Mouse (Mus musculus) myocyte (in vitro differentiated cells): ENCODE results near the gene Nkx3-2. TPM values are rescaled to one million over a fixed set of nuclear protein-coding genes. Genes with fewer than 3 reads are reported as not detected.

ENCODE experiments used
- H3K27me3 ChIP-seq: one replicate; pipeline ENCODE4 v1.6.1; 2011; ENCODE audit not compliant: control insufficient read depth, insufficient read depth, insufficient read length
- H3K36me3 ChIP-seq: one replicate; pipeline ENCODE4 v1.6.1; 2011; ENCODE audit not compliant: control insufficient read depth, insufficient read depth
- H3K4me2 ChIP-seq: one replicate; pipeline ENCODE4 v1.6.1; 2011; ENCODE audit warnings: low read depth, control low read depth
- H3K4me3 ChIP-seq: one replicate; pipeline ENCODE4 v1.5.1; 2011; ENCODE audit warnings: mild to moderate bottlenecking, control low read depth, moderate library complexity
- H3K79me2 ChIP-seq: one replicate; pipeline ENCODE4 v1.6.1; 2011; ENCODE audit not compliant: control insufficient read depth, insufficient read depth
- H3ac ChIP-seq: one replicate; pipeline ENCODE4 v1.6.1; 2011; ENCODE audit not compliant: control insufficient read depth, insufficient read length
- CEBPB ChIP-seq: IDR thresholded peaks from 2 replicates; pipeline ENCODE4 v1.6.1; 2011; ENCODE audit warnings: mild to moderate bottlenecking, moderate library complexity; ENCODE audit not compliant: poor library complexity, insufficient read depth, severe bottlenecking
- E2F4 ChIP-seq: IDR thresholded peaks from one replicate; pipeline ENCODE4 v1.6.1; 2011; ENCODE audit warnings: mild to moderate bottlenecking, control low read depth, moderate library complexity; ENCODE audit not compliant: insufficient read depth
- MAX ChIP-seq: IDR thresholded peaks from one replicate; pipeline ENCODE4 v1.6.1; 2011; ENCODE audit warnings: low read depth, mild to moderate bottlenecking, control low read depth
- MYOD1 ChIP-seq, 3 experiments: IDR thresholded peaks; one replicate each; pipeline ENCODE4 v1.6.1; 2011; ENCODE audit warnings: control low read depth in 2 of 3, low read depth in 2 of 3, mild to moderate bottlenecking in 2 of 3, moderate library complexity in 1 of 3; ENCODE audit not compliant: insufficient read length in 2 of 3, control insufficient read depth in 1 of 3
- MYOG ChIP-seq, 3 experiments: IDR thresholded peaks; one replicate each; pipeline ENCODE4 v1.6.1; 2011; ENCODE audit warnings: control low read depth in 2 of 3, low read depth in 2 of 3, mild to moderate bottlenecking in 2 of 3; ENCODE audit not compliant: insufficient read length in 2 of 3, control insufficient read depth in 1 of 3, insufficient read depth in 1 of 3
- POLR2A ChIP-seq: IDR thresholded peaks from one replicate; pipeline ENCODE4 v1.6.1; 2011; ENCODE audit warnings: low read depth, mild to moderate bottlenecking, control low read depth, moderate library complexity; ENCODE audit not compliant: insufficient read length
- POLR2AphosphoS2 ChIP-seq: IDR thresholded peaks from one replicate; pipeline ENCODE4 v1.6.1; 2011; ENCODE audit warnings: low read depth, control low read depth; ENCODE audit not compliant: insufficient read length
- REST ChIP-seq: IDR thresholded peaks from one replicate; pipeline ENCODE4 v1.6.1; 2011; ENCODE audit warnings: mild to moderate bottlenecking, control low read depth, moderate library complexity; ENCODE audit not compliant: insufficient read depth, insufficient read length
- SRF ChIP-seq: IDR thresholded peaks from one replicate; pipeline ENCODE4 v1.6.1; 2011; ENCODE audit warnings: low read depth; ENCODE audit not compliant: control insufficient read depth, insufficient read length
- TCF12 ChIP-seq: IDR thresholded peaks from one replicate; pipeline ENCODE4 v1.6.1; 2011; ENCODE audit warnings: mild to moderate bottlenecking, control low read depth; ENCODE audit not compliant: poor library complexity, insufficient read depth, severe bottlenecking
- TCF3 ChIP-seq: IDR thresholded peaks from one replicate; pipeline ENCODE4 v1.6.1; 2011; ENCODE audit warnings: low read depth, control low read depth; ENCODE audit not compliant: insufficient read length
- USF1 ChIP-seq: IDR thresholded peaks from one replicate; pipeline ENCODE4 v1.6.1; 2011; ENCODE audit warnings: low read depth, mild to moderate bottlenecking, control low read depth, moderate library complexity
- polyA plus RNA-seq: library from polyadenylated mRNA; unstranded; fragments of >200 nt; fragmentation: generic; extraction: Trizol; gene quantifications from one replicate; pipeline ENCODE4 v1.2.1, GENCODE M21; 2012; ENCODE audit warnings: missing spikeins

The Nkx3-2 gene
- polyA plus RNA-seq, 1 experiment: 0.11 TPM

- Histone ChIP-seq H3K27me3 (peaks cover 38% of the 10 kb centered on the region), H3ac (no peak overlapping the region), H3K4me3 (no peak overlapping the region), H3K4me2 (no peak overlapping the region), H3K36me3 (no peaks in the 10 kb centered on the region), H3K79me2 (no peaks in the 10 kb centered on the region)
- TF ChIP-seq TCF3 (no peak), CEBPB (no peak), E2F4 (no peak), POLR2A (no peak), MYOD1 (IDR thresholded peaks at IDR 0.05; ENCODE audit: control insufficient read depth in 1 of 3, insufficient read length in 2 of 3, low read depth in 2 of 3) (no peak), MYOG (IDR thresholded peaks at IDR 0.05; ENCODE audit: control insufficient read depth in 1 of 3, insufficient read depth in 1 of 3, insufficient read length in 2 of 3, low read depth in 2 of 3) (no peak), MAX (no peak), REST (no peak), TCF12 (no peak)
Measured at GRCm38 (mm10) chr5:41760071-41760470, 4.2 kb downstream of the Nkx3-2 start.

GRCm38 (mm10) chr5:41758671-41759639, 5.3 kb downstream of the Nkx3-2 start:
- H3K27me3 ChIP-seq: peaks cover 44% of the 10 kb centered on the region
- no peak overlapping the region for H3K4me3 ChIP-seq
- H3K36me3 ChIP-seq: no peaks in the 10 kb centered on the region
- no peak overlapping the region for H3ac ChIP-seq
- TF ChIP-seq CEBPB (no peak), POLR2A (no peak), TCF3 (no peak), POLR2AphosphoS2 (no peak), MAX (no peak), MYOG (IDR thresholded peaks at IDR 0.05; ENCODE audit: control insufficient read depth in 1 of 3, insufficient read depth in 1 of 3, insufficient read length in 2 of 3, low read depth in 2 of 3) (no peak), E2F4 (no peak), REST (no peak), USF1 (no peak), TCF12 (no peak), SRF (no peak)
- H3K4me2 ChIP-seq: peak overlapping the region; percentile 24
- no peaks in the 10 kb centered on the region for H3K79me2 ChIP-seq

GRCm38 (mm10) chr5:41757338-41757737, 7.0 kb downstream of the Nkx3-2 start:
- TF ChIP-seq SRF: no peak
- TF ChIP-seq TCF3: no peak
- TF ChIP-seq CEBPB: no peak
- TF ChIP-seq E2F4: no peak
- no peak for TF ChIP-seq TCF12
- TF ChIP-seq MYOG (IDR thresholded peaks at IDR 0.05; ENCODE audit: control insufficient read depth in 1 of 3, insufficient read depth in 1 of 3, insufficient read length in 2 of 3, low read depth in 2 of 3): no peak
- no peak for TF ChIP-seq POLR2AphosphoS2
- TF ChIP-seq MYOD1 (IDR thresholded peaks at IDR 0.05; ENCODE audit: control insufficient read depth in 1 of 3, insufficient read length in 2 of 3, low read depth in 2 of 3): no peak
- no peak for TF ChIP-seq MAX
- no peak for TF ChIP-seq USF1
- peaks cover 38% of the 10 kb centered on the region for H3K27me3 ChIP-seq
- no peak overlapping the region for H3ac ChIP-seq
- H3K4me3 ChIP-seq: no peak overlapping the region
- H3K36me3 ChIP-seq: no peaks in the 10 kb centered on the region
- no peak overlapping the region for H3K4me2 ChIP-seq
- no peaks in the 10 kb centered on the region for H3K79me2 ChIP-seq

GRCm38 (mm10) chr5:41756396-41756795, 7.9 kb downstream of the Nkx3-2 start:
- H3K79me2 ChIP-seq: no peaks in the 10 kb centered on the region
- H3K4me3 ChIP-seq: no peak overlapping the region
- H3K27me3 ChIP-seq: peaks cover 32% of the 10 kb centered on the region

More at GRCm38 (mm10) chr5:41756396-41756795, 7.9 kb downstream of the Nkx3-2 start:
- H3K36me3 ChIP-seq: no peaks in the 10 kb centered on the region
- H3ac ChIP-seq: no peak overlapping the region
- H3K4me2 ChIP-seq: no peak overlapping the region
- TF ChIP-seq USF1: no peak
- TF ChIP-seq MYOG (IDR thresholded peaks at IDR 0.05; ENCODE audit: control insufficient read depth in 1 of 3, insufficient read depth in 1 of 3, insufficient read length in 2 of 3, low read depth in 2 of 3): no peak
- no peak for TF ChIP-seq SRF
- TF ChIP-seq TCF3: no peak
- TF ChIP-seq POLR2A: no peak
- no peak for TF ChIP-seq REST
- TF ChIP-seq MYOD1 (IDR thresholded peaks at IDR 0.05; ENCODE audit: control insufficient read depth in 1 of 3, insufficient read length in 2 of 3, low read depth in 2 of 3): no peak
- peak; percentile 57; the same call in 1 of the 2 replicates for TF ChIP-seq CEBPB
